Mouse (Mus musculus): ENCODE data around the gene Resf1.
"Not testable (repeated sequence)": the region's sequence is repeated elsewhere in the genome, so short reads cannot be mapped to it uniquely, and the experiment has no call there.

Gene Resf1

GRCm38 (mm10) chr6:149348211-149348610 is 39.0 kb downstream of the Resf1 start:
- DNase-seq = not testable (repeated sequence)

GRCm38 (mm10) chr6:149354826-149355495 is 45.7 kb downstream of the Resf1 start:
- DNase-seq = no peak

- not testable (repeated sequence) for DNase-seq
These were observed 46.6 kb downstream of the Resf1 start for GRCm38 (mm10) chr6:149355799-149356198.

- no peak for DNase-seq
These were observed 47.9 kb downstream of the Resf1 start for GRCm38 (mm10) chr6:149357155-149357554.

GRCm38 (mm10) chr6:149362533-149362932 is 53.3 kb downstream of the Resf1 start:
- DNase-seq = not testable (repeated sequence)

- DNase-seq = not testable (repeated sequence)
These were observed 56.8 kb downstream of the Resf1 start for GRCm38 (mm10) chr6:149365975-149366374.

- no peak for DNase-seq
These were observed 57.2 kb downstream of the Resf1 start for GRCm38 (mm10) chr6:149366403-149366802.

- DNase-seq = peak; percentile 85 to 86
These were observed 65.8 kb downstream of the Resf1 start for GRCm38 (mm10) chr6:149374986-149375457.

- DNase-seq = peak in 1 of 2 experiments; percentile 59
These were observed 74.3 kb downstream of the Resf1 start for GRCm38 (mm10) chr6:149383531-149383930.

Data from kidney, adult 8-10 months (tissue).